Mouse (Mus musculus) forebrain, embryonic 16.5 days (tissue): ENCODE results near the gene Rtkn. TPM values are rescaled to one million over a fixed set of nuclear protein-coding genes. Genes with fewer than 3 reads are reported as not detected.

Experiments used
- ATAC-seq: fragments of 200-750 bp; cut with Nextera tagmentation; 2 replicates; pipeline ENCODE4 v1.8.0; 2017; ENCODE audit warnings: mild to moderate bottlenecking, moderate library complexity
- H3K27ac ChIP-seq: fragments of 300-500 bp; sonication (generic); 2 replicates; pipeline ENCODE4 v1.5.1; 2014; ENCODE audit warnings: low read length, control low read depth
- H3K27me3 ChIP-seq: fragments of 300-500 bp; sonication (generic); replicated peaks from 2 replicates; pipeline ENCODE4 v1.6.1; 2014; ENCODE audit warnings: low read length; ENCODE audit not compliant: control insufficient read depth, insufficient read depth
- H3K36me3 ChIP-seq: fragments of 300-500 bp; sonication (generic); 2 replicates; pipeline ENCODE4 v1.6.1; 2014; ENCODE audit not compliant: control insufficient read depth, insufficient read depth
- H3K4me1 ChIP-seq: fragments of 300-500 bp; sonication (generic); replicated peaks from 2 replicates; pipeline ENCODE4 v1.6.1; 2014; ENCODE audit warnings: low read length; ENCODE audit not compliant: control insufficient read depth, insufficient read depth
- H3K4me2 ChIP-seq: fragments of 300-500 bp; sonication (generic); 2 replicates; pipeline ENCODE4 v1.6.1; 2014; ENCODE audit warnings: mild to moderate bottlenecking, low read length, control low read depth
- H3K4me3 ChIP-seq: fragments of 300-500 bp; sonication (generic); replicated peaks from 2 replicates; pipeline ENCODE4 v1.5.1; 2014; ENCODE audit warnings: mild to moderate bottlenecking, low read length, control low read depth
- H3K9ac ChIP-seq: fragments of 300-500 bp; sonication (generic); replicated peaks from 2 replicates; pipeline ENCODE4 v1.6.1; 2014; ENCODE audit warnings: low read depth, low read length, control low read depth
- H3K9me3 ChIP-seq: fragments of 300-500 bp; sonication (generic); 2 replicates; pipeline ENCODE4 v1.6.1; 2016; ENCODE audit warnings: low read length; ENCODE audit not compliant: control insufficient read depth
- WGBS: fragments of 180-500 bp; shearing (Covaris S2); extraction: QIAGEN DNeasy Blood & Tissue Kit; methylation state at CpG from one replicate; pipeline ENCODE4 v1.1.7; 2014; 5-methylcytosine and 5-hydroxymethylcytosine counted together
- polyA plus RNA-seq: library from polyadenylated mRNA; unstranded; fragments of >200 nt; fragmentation: Nextera tagmentation; extraction: Ambion mirVana; gene quantifications from 2 replicates; pipeline ENCODE4 v1.2.1, GENCODE M21; 2015

Gene Rtkn
- polyA plus RNA-seq = 6.9 and 7.4 TPM in 2 replicates

DNA sequence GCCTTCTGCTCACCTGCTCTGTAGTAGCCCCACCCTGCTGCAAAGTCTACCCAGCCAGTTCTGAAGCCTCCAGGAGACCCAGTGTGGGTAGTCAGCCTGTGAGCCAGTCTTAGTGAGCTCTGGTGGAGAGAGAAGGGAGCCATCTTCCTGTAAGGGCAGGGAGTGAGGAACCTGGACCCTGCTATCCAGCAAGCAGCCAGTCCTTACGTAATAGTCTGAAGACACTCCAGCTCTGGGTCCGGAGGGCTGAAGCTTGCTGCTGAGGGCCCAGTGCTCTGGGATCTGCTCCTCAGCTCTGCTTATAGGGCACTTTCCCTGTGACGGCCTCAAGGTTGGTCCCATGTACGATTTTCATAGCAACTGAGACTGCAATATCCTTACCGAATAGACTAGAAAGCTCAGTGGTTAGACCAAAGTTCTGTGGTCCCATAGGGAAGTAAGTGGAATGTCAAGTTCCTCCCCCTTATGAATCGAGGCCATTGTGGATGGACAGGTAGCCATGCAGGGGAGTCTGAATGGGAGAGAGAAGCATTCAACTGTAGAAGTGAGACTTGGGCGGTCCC is at the start of gene Rtkn:
Rtkn (plus strand) TSS at position 513 of the 563 bp plus-strand sequence.
- ATAC-seq = no peak
- Histone ChIP-seq H3K27me3 (peaks cover 16% of the 10 kb centered on the region), H3K9me3 (no peaks in the 10 kb centered on the region), H3K36me3 (no peaks in the 10 kb centered on the region), H3K4me3 (peak within 1 kb of the TSS; percentile 19; the same call in 1 of the 2 replicates), H3K27ac (no peak within 1 kb of the TSS), H3K4me1 (peaks cover 21% of the 10 kb centered on the region), H3K4me2 (peak within 1 kb of the TSS; percentile 28), H3K9ac (peak within 1 kb of the TSS; percentile 22; the same call in 1 of the 2 replicates)
- 59% methylated on average over 7 of the region's 7 CpGs for WGBS

DNA sequence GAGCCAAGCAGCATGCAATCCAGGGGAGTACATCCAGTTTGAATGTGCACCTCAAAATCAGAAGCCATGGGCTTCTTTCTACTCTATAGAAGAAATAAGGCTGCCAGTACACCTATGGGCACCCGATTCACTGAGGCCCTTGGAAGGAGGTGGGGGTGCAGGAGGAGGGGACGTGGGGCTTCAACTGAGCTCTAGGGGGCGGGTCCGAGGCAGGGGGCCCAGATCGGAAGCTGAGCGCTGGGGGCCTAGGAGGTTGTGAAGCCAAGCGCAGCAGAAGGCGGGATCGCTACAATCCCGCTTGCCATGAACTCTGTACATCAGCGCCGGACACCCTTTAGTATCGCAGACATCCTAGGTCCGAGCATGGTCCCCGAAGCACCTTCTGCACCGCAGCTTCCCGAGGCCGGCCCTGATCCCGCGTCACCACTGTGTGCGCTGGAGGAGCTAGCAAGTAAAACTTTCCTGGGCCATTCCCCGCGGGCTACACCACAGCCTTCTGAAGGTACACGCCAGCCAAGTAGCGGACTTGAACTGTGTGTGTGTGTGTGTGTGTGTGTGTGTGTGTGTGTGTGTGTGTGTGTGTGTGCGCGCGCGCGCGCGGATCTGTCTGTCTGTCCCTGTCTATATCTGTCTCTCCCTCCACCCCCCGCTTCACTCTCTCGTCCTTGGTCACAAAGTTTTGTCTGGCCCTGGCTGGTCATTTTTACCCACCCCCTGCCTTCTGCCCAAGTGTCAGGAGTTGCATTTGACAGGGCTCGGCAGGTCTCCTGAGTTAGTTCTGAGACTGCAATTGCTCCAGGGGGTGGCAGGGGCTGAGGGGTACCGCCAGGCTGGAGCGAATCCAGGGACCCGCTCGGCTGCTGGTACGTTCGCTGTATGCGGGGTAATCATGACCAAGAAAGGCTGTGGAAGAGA is 48.9 kb upstream of the Rtkn start, which contains the start of gene Lbx2:
Lbx2 (plus strand) TSS at position 247 of the 915 bp plus-strand sequence.
- Histone ChIP-seq H3K27ac (no peak within 1 kb of the TSS), H3K9ac (no peak within 1 kb of the TSS), H3K36me3 (peaks cover 4% of the 10 kb centered on the region), H3K4me3 (no peak within 1 kb of the TSS), H3K27me3 (peaks cover 65% of the 10 kb centered on the region), H3K4me1 (no peaks in the 10 kb centered on the region; the same call in 1 of the 2 replicates), H3K4me2 (no peak within 1 kb of the TSS), H3K9me3 (no peaks in the 10 kb centered on the region)
- no peak for ATAC-seq
- 3% methylated on average over 41 of the region's 42 CpGs for WGBS

DNA sequence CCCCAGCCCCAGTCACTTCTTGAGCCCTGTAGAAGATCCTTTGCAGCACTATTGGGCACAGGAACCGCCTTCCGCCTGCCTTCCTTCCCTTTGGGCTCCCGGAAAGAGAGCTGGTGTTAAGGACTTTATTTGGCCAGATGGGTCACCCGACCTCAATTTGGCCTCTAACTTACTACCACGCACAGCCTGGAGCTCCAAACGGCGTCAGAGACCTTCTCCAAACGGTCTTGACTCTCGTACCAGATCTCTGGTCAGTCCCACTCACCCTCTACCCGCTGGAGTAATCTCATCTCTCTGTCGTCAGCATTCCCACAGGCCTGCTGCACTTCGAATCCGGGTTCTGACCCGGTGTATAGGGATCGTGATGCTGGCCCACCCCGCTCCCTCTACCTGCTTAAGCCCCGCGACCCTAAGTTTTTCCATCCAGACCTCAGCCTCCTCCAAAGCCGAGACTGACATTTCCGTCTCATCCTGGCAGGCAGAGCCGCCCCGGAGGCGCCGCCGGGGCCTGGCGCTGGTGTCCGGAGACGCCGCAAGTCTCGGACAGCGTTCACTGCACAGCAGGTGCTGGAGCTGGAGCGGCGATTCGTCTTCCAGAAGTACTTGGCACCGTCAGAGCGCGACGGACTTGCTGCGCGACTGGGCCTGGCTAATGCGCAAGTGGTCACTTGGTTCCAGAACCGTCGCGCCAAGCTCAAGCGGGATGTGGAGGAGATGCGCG is 47.9 kb upstream of the Rtkn start:
- Histone ChIP-seq H3K36me3 (no peaks in the 10 kb centered on the region; the same call in 1 of the 2 replicates), H3K4me3 (no peak overlapping the region)
- WGBS = under 1% methylated on average over 47 of the region's 47 CpGs

DNA sequence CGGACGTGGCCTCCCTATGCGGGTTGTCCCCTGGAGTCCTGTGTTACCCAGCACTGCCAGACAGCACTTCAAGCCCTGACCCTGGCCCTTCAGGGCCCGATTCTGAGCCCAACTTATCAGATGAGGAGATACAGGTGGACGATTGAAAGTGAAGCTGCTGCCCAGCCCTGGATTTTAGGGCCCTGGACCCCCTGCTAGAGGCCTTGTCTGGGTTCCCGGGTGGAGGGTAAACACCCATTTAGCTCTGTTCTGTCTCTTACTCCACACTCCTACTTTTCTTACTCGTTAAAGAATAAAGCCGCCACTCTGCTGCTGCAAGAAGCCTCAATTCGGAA is 47.4 kb upstream of the Rtkn start:
- peaks cover 59% of the 10 kb centered on the region for H3K27me3 ChIP-seq
- H3K9me3 ChIP-seq = no peaks in the 10 kb centered on the region
- no peak overlapping the region for H3K4me2 ChIP-seq
- 2% methylated on average over 9 of the region's 9 CpGs for WGBS
- H3K27ac ChIP-seq = no peak overlapping the region
- no peak overlapping the region for H3K4me3 ChIP-seq
- ATAC-seq = no peak
- no peaks in the 10 kb centered on the region; the same call in 1 of the 2 replicates for H3K4me1 ChIP-seq
- H3K9ac ChIP-seq = no peak overlapping the region
- H3K36me3 ChIP-seq = no peaks in the 10 kb centered on the region

More for the DNA sequence above, 47.9 kb upstream of the Rtkn start:
- Histone ChIP-seq H3K27ac (no peak overlapping the region), H3K4me2 (no peak overlapping the region), H3K27me3 (peaks cover 64% of the 10 kb centered on the region), H3K9ac (no peak overlapping the region), H3K9me3 (no peaks in the 10 kb centered on the region), H3K4me1 (no peaks in the 10 kb centered on the region; the same call in 1 of the 2 replicates)
- ATAC-seq = no peak

DNA sequence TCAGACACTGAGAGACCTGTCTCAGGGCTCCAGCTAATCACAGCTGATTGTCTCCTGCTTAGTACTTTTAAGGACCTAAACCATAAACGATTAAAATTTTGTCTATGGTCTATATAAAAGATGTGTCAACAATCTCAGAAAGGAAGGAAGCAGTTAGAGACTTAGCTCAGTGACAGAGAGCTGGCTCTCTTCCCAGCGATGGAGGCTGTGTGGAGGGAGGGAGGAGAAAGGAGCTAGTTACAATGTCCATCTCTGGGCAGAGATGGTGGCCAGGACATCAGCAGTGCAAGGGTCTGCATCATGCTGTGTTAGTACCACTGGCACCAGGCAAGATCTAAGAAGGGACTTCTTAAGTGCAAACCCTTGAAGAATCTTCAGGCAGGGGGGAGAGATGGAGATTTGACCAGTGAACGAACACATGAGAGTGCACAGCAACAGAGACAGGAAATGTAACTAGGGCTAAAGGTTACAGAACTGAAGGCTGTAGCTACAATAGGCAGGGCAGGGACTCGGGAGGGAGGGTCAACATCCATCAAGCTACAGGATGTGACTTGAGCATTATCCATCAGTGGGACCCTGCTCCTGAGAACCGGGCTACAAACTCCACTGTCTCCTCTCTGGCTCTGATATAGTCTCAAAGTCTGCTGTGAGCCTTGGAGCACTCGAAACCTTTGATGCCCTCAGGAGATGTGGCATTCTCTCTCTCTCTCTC is 42.7 kb upstream of the Rtkn start:
- 41% methylated on average over 6 of the region's 6 CpGs for WGBS

DNA sequence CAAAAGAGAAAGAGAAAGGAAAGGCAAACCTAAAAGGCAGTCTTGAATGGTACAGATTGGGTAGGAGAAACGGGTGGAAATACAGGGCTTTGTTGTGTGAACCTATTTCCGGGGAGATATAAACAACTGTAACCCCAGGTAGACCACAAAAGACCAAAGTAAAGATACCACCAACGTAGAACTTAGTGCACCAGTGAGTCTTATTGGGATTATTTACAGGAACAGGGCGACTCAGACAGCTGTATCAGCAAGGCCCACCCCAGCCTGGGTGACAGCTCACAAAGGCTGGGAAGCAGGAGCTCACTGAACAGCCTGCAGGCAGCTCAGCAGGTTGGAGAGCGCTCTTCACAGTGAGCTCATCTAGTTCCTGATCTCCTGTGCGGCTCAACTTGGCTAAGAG is 39.3 kb upstream of the Rtkn start:
- no peak for ATAC-seq
- Histone ChIP-seq H3K27ac (no peak overlapping the region), H3K4me1 (no peaks in the 10 kb centered on the region), H3K27me3 (peaks cover 9% of the 10 kb centered on the region), H3K4me2 (no peak overlapping the region), H3K4me3 (no peak overlapping the region), H3K36me3 (no peaks in the 10 kb centered on the region), H3K9me3 (no peaks in the 10 kb centered on the region), H3K9ac (no peak overlapping the region)
- WGBS = 49% methylated on average over 6 of the region's 6 CpGs

More for the DNA sequence above, 42.7 kb upstream of the Rtkn start:
- H3K9me3 ChIP-seq = no peaks in the 10 kb centered on the region
- no peak overlapping the region for H3K9ac ChIP-seq
- no peak overlapping the region for H3K27ac ChIP-seq
- no peak overlapping the region for H3K4me3 ChIP-seq
- no peaks in the 10 kb centered on the region; the same call in 1 of the 2 replicates for H3K4me1 ChIP-seq
- H3K4me2 ChIP-seq = no peak overlapping the region
- H3K36me3 ChIP-seq = no peaks in the 10 kb centered on the region
- no peak for ATAC-seq
- peaks cover 26% of the 10 kb centered on the region for H3K27me3 ChIP-seq

DNA sequence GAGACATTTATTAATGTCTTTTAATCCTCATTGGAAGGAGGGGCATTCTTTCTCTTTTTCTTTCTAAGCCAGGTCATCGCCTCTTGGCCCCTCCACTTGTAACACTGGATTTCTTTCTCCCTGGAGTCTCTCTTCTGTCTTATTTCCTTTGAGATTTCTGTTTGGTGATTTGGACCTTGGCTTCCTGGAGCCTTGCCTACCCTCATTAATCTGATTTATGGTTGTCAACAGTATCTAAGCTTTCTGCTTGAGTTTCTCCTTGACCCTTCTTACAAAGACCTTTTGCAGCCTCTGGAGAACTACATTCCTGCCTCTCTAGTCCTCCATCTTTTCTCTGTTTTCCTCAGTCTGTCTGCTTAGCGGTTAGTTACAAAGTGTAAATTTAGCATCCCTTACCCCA is 36.9 kb upstream of the Rtkn start:
- Histone ChIP-seq H3K9ac (no peak overlapping the region), H3K27me3 (peaks cover 7% of the 10 kb centered on the region), H3K4me2 (no peak overlapping the region), H3K4me3 (no peak overlapping the region), H3K27ac (no peak overlapping the region), H3K4me1 (peaks cover 15% of the 10 kb centered on the region), H3K36me3 (no peaks in the 10 kb centered on the region), H3K9me3 (no peaks in the 10 kb centered on the region)
- 70% methylated on average over 2 of the region's 2 CpGs for WGBS
- ATAC-seq = no peak

DNA sequence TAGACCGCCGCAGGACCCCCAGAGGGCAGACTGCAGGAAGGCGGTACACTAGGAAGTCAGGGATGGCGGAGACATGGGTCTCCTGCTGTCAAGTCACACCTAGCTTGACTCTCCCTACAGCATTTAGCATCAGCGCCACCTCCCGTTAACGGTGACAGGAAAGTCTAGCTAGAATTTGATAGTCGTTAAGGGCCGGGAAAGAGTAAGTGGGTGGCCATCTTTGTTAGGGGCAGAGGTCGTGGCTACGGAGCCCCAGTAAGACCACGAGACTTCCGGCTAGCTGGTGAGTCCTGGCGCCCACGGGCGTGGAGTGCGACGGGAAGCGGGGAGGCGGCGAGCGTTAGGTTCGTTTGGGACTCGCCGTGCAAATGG is 34.0 kb upstream of the Rtkn start, which contains the start of the genes Ccdc142 and Gm42688:
Ccdc142 (plus strand) TSS at position 286 of the 372 bp plus-strand sequence.
Gm42688 (plus strand) TSS at position 302 of the 372 bp plus-strand sequence.
- peak within 1 kb of the TSS; percentile 75 for H3K4me3 ChIP-seq
- no peaks in the 10 kb centered on the region for H3K36me3 ChIP-seq
- H3K27me3 ChIP-seq = peaks cover 7% of the 10 kb centered on the region
- H3K4me1 ChIP-seq = peaks cover 16% of the 10 kb centered on the region
- H3K4me2 ChIP-seq = peak within 1 kb of the TSS; percentile 98
- H3K27ac ChIP-seq = peak within 1 kb of the TSS; percentile 80
- peak within 1 kb of the TSS; percentile 85 for H3K9ac ChIP-seq
- WGBS = 1% methylated on average over 25 of the region's 25 CpGs
- H3K9me3 ChIP-seq = no peaks in the 10 kb centered on the region
- peak; percentile 77 for ATAC-seq
